Mouse (Mus musculus) embryonic stem cell, embryonic (primary cell): Measurements from ENCODE around the gene Rhoh.

Experiments
- CTCF ChIA-PET, 4 experiments: fragments of 300-600 bp in 2 of 4; fragments of 350-600 bp in 2 of 4; sonication (Branson Sonifier 250); formaldehyde crosslinking; loops; one replicate each; lab custom pipeline; 2022; ENCODE audit warnings: inconsistent platforms in 2 of 4; lab: Charles Lee
- POLR2A ChIA-PET, 4 experiments: fragments of 300-600 bp in 2 of 4; fragments of 350-600 bp in 2 of 4; sonication (Branson Sonifier 250); formaldehyde crosslinking; loops; one replicate each; lab custom pipeline; 2022; ENCODE audit warnings: antibody characterized with exemption in 4 of 4, inconsistent platforms in 1 of 4; lab: Charles Lee

Rhoh gene

DNA sequence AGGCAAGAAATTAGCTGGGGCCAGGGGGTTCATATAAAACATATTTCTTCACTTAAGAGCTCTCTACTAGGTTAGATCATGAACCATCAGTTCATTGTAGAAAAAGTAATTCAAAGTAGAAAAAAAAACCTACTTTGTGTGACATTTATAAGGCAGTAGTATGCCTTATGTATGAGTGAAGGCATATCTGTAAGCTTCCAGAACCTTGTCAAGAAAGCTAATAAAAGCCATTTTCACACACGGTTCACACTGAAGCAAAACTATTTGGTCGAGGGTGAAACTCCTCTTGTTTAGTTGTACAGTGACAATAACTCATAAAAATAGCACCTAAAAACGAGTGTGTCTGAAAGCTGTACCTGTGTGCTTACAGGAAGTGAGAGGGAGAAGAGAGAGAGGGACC lies 5.4 kb upstream of the Rhoh start:
- ChIA-PET POLR2A (interaction anchor here in 1 of 4 experiments (0.6 to 0.8 kb wide), 3 partner anchors 15 to 91 kb away, joined by 3 to 8 read pairs (median 4); no protein-coding TSS in a partner anchor), CTCF (no interaction called here)

DNA sequence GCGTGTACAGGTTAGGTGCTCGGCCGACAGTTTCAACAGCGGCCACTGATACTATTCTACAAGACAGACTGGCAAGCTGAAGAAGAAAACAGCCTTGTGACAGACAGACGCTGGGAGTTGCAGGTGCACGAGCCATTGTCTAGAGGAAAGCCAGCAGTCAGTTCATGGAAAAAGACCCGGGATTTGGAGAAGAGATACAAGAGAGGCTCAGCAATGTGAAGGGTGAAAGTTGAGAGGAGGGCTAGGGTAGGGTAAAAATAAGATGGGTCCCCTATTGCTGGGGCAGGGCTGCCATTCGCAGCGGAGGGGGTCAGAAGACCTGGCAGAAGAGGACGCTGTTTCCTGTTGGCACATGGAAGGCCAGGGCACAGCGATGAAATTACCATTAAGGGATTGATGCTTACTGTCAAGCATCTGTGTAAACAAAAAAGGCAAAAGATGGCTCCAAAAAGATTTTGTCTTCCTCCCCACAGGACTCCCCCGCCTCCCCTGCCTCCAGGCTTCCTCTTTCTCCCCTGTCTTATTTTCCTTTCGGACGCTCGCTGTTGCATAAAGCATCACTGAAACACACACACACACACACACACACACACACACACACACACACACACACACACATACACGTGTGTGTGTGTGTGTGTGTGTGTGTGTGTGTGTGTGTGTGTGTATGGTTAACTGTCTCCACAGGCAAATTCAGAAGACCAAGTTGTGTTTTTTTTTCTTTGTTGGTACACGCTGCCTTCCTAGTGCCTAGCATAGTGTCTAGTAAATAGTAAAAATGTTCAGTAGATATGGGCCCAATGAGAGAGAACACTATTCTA lies 4.2 kb upstream of the Rhoh start:
- ChIA-PET POLR2A (no interaction called here), CTCF (no interaction called here)

GRCm38 (mm10) chr5:65857935-65858334 lies 3.1 kb upstream of the Rhoh start:
- POLR2A ChIA-PET, result no interaction called here
- CTCF ChIA-PET, result no interaction called here

DNA sequence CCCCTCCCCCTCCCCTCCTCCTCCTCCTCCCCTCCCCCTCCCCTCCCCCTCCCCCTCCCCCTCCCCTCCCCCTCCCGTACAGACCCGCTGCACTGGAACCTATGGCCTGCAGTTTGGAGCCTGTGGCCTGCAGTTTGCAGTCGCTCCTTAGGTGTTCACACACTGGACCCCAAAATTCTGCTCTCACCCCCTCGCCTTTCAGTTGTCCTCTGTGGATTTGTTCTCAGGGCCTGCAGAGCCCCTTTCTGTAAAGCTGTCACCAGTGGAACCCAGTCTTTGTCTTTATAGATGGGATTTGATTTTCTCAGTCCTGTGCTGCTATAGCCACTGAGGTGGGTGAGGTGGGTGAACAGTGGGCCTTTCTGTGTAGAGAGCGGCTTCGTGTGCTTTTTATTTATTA lies 2.7 kb upstream of the Rhoh start:
- CTCF ChIA-PET, result interaction anchor here in 1 of 4 experiments (1.0 kb wide), 1 partner anchor 26 kb away, joined by 4 read pairs; no protein-coding TSS in a partner anchor
- POLR2A ChIA-PET, result no interaction called here

DNA sequence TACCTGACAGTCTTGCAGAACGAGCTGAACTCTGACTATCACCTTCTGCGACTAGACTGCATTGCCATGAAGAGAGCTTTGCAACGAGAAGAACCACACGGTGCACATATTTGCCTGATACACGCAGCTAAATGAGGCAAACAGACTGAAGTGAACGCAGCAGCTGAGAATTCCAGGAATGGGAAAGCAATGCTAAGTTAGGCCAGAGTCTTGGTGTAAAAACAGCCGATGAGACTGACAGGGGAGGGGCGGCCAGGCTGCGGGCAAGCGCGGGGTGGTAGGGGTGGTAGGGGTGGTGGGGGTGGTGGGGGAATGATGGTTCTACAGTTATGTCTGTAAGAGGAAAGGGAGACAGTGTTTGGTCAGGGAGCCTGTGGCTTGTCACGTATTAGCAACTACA lies 2.1 kb upstream of the Rhoh start:
- CTCF ChIA-PET, result interaction anchor here in 1 of 4 experiments (1.0 kb wide), 1 partner anchor 26 kb away, joined by 4 read pairs; no protein-coding TSS in a partner anchor

DNA sequence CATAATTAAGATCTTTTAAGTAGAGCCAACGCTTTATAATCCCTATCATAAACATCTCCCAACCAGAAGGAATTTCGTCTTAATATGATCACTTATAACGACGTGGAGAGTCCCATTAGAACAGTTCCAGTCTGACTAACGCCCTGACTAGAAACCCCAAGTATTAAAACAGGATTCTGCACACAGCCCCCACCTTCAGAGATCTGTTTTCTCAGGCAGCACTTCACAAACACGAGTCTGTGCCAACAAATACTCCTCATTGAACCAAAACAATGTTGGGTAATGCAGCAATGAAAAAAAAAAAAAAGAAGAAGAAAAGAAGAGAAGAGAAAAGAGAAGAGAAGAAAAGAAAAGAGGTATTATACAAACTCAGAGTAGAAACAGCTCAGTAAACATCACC lies 1.6 kb upstream of the Rhoh start:
- CTCF ChIA-PET, result interaction anchor here in 3 of 4 experiments (0.6 to 1.0 kb wide), 3 partner anchors 27 to 95 kb away, joined by 4 to 10 read pairs (median 4); no protein-coding TSS in a partner anchor
- POLR2A ChIA-PET, result interaction anchor here in 1 of 4 experiments (0.6 to 1.0 kb wide), 2 partner anchors 29 to 41 kb away, joined by 3 to 5 read pairs; no protein-coding TSS in a partner anchor

More for the DNA sequence above, 2.1 kb upstream of the Rhoh start:
- POLR2A ChIA-PET, result no interaction called here

DNA sequence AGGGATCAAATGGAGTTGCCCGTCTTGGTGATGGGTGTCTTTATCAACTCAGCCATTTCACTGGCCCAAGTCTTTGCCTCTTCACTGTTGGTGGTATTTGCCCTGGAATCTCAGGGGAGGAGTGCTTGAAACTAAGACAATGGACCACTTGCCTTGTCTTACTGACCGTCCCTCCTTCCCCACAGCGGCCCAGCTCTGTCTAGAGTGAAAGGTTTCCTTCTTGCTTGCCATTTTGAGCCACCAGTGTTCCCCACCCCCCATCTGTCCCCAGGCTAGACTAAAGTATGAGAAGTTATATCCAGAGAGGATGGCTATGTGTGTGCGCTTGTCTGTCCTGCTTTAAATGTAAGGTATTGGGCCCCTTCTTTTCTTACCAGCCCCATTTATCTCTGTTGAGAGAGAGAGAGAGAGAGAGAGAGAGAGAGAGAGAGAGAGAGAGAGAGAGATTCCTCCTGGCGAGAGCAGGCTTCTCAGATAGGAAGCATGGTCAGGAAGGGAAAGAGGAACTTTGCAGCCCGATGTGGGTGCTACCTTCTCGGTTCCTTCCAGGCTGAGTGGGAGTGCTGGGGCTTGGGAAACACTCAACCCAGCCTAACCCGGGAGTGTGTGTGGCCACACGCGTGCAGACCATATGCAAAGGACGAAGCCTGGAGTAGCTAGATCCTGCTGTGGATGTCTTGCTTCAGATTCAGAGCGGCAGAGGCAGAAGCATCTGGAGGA lies 572 bp upstream of the Rhoh start:
- ChIA-PET CTCF (interaction anchor here in 2 of 4 experiments (0.6 to 0.7 kb wide), 2 partner anchors 9 to 107 kb away, joined by 3 read pairs; no protein-coding TSS in a partner anchor), POLR2A (interaction anchor here in 3 of 4 experiments (0.6 to 1.3 kb wide), 7 partner anchors 10 to 437 kb away, joined by 3 to 6 read pairs (median 4); no protein-coding TSS in a partner anchor)

GRCm38 (mm10) chr5:65862217-65862927 lies 1.4 kb downstream of the Rhoh start:
- ChIA-PET CTCF (no interaction called here), POLR2A (interaction anchor here in 1 of 4 experiments (0.6 kb wide), 1 partner anchor 226 kb away, joined by 4 read pairs; no protein-coding TSS in a partner anchor)

GRCm38 (mm10) chr5:65863349-65863749 lies 2.3 kb downstream of the Rhoh start:
- CTCF ChIA-PET, result no interaction called here
- POLR2A ChIA-PET, result interaction anchor here in 1 of 4 experiments (1.2 kb wide), 1 partner anchor 13 kb away, joined by 3 read pairs; no protein-coding TSS in a partner anchor

DNA sequence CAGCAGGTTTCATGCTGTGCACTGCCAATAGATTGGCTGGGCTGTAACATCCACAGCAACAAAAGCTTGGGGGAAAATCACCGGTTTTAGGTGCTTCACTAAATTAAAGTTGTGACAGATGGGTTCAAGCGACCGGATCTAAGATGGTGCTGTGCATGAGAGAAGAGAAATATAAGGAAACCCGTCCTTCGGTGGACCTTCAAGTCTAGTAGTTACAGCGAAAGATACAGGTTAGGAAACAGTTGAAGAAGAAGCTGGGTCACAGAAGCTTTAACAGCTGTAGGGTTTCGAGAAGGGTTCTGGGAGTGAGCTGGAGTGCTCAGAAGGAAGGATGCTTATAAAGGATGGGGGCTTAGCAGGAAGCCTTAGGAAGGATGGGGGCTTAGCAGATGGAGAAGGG lies 3.5 kb downstream of the Rhoh start:
- ChIA-PET POLR2A (interaction anchor here in 1 of 4 experiments (1.2 kb wide), 1 partner anchor 14 kb away, joined by 3 read pairs; no protein-coding TSS in a partner anchor), CTCF (interaction anchor here in 2 of 4 experiments (0.6 to 1.1 kb wide), 2 partner anchors 34 to 79 kb away, joined by 3 read pairs; no protein-coding TSS in a partner anchor)

- ChIA-PET CTCF (no interaction called here), POLR2A (no interaction called here)
Observed at GRCm38 (mm10) chr5:65864946-65865345, 3.9 kb downstream of the Rhoh start.

DNA sequence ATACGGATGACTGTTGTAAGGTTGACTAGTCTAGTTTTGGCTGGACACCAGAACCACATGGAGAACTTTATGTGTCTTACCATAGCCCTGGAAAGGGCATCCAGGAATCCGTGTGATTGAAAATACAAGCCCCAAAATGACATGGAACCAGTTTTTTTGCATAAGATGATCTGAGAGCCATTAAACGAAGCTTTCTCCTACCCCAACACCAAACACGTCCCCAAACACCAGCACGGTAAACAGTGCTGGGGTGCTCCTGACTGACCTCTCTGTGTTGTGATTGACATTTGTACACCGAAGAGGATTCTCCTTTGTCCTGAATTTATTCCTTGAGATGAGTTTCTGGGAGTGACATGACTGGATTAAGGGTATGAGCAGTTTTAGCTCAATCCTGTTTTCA lies 5.6 kb downstream of the Rhoh start:
- CTCF ChIA-PET, result no interaction called here
- POLR2A ChIA-PET, result no interaction called here

GRCm38 (mm10) chr5:65867380-65868116 lies 6.5 kb downstream of the Rhoh start:
- POLR2A ChIA-PET, result no interaction called here
- CTCF ChIA-PET, result no interaction called here

- ChIA-PET CTCF (interaction anchor here in 1 of 4 experiments (0.6 kb wide), 1 partner anchor 46 kb away, joined by 3 read pairs; no protein-coding TSS in a partner anchor), POLR2A (no interaction called here)
Observed at GRCm38 (mm10) chr5:65868419-65868818, 7.4 kb downstream of the Rhoh start.

- ChIA-PET POLR2A (interaction anchor here in 2 of 4 experiments (0.6 to 0.9 kb wide), 3 partner anchors 9 to 66 kb away, joined by 3 to 6 read pairs (median 3); partner anchors contain the start of gene Rhoh (in 1 of the 2)), CTCF (no interaction called here)
Observed at GRCm38 (mm10) chr5:65869660-65870059, 8.6 kb downstream of the Rhoh start.

DNA sequence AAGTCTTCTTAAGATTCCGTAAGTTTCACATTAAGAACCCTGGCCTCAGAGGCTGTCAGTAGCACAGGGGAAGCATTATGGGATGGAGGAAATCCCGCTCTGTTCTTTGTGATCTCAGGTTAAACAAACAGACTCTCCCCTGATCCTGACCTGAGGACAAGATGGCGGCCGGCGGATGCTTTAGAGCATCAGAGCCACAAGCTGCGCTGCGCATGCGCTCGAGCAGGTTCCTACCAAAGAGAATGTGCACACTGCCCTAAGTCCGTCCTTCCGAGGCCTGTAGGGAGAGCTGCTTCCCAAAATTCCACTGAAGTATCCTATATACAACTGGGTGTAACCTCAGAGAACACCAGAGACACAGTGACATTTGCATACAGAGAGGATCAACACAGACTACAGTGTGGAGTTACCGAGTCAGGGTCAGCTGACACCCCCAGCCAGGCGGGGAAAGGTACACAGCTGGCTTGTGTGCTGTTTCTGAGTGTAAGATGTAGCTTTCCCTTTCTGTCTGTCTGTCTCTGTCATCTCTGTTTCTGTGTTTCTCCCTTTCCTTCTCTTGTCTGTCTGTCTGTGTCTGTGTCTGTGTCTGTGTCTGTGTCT lies 10.4 kb downstream of the Rhoh start:
- CTCF ChIA-PET, result interaction anchor here in 3 of 4 experiments (0.5 to 0.8 kb wide), 3 partner anchors 42 to 165 kb away, joined by 3 to 6 read pairs (median 3); no protein-coding TSS in a partner anchor

GRCm38 (mm10) chr5:65873212-65873611 lies 12.2 kb downstream of the Rhoh start:
- POLR2A ChIA-PET, result interaction anchor here in 1 of 4 experiments (1.6 kb wide), 1 partner anchor 12 kb away, joined by 3 read pairs; the partner anchor contains the start of gene Rhoh
- CTCF ChIA-PET, result interaction anchor here in 1 of 4 experiments (0.5 kb wide), 1 partner anchor 70 kb away, joined by 4 read pairs; no protein-coding TSS in a partner anchor

More for the DNA sequence above, 10.4 kb downstream of the Rhoh start:
- POLR2A ChIA-PET, result interaction anchor here in 3 of 4 experiments (0.6 to 2.0 kb wide), 14 partner anchors 10 to 480 kb away, joined by 3 to 4 read pairs (median 3); partner anchors contain the start of genes Lias (in 1 of the 3), N4bp2 (in 1 of the 3), Rhoh (in 1 of the 3) and Rpl9 (in 1 of the 3)
